Mouse (Mus musculus) E14TG2a.4 (cell line): ENCODE results near the gene Cyb5r3.

Experiments
- H3K27me3 ChIP-seq: 2 replicates; pipeline ENCODE4 v1.6.1; 2014; ENCODE audit warnings: low read length, control low read depth; ENCODE audit not compliant: insufficient read depth
- H3K36me3 ChIP-seq: 2 replicates; pipeline ENCODE4 v1.6.1; 2014; ENCODE audit warnings: low read length, control low read depth; ENCODE audit not compliant: insufficient read depth
- H3K4me1 ChIP-seq: replicated peaks from 2 replicates; pipeline ENCODE4 v1.6.1; 2014; ENCODE audit warnings: low read depth, low read length, control low read depth
- H3K4me3 ChIP-seq: replicated peaks from 2 replicates; pipeline ENCODE4 v1.5.1; 2014; ENCODE audit warnings: mild to moderate bottlenecking, low read length
- H3K9me3 ChIP-seq: 2 replicates; pipeline ENCODE4 v1.6.1; 2014; ENCODE audit warnings: low read length, control low read depth
- CTCF ChIP-seq: conservative IDR thresholded peaks from 2 replicates; pipeline ENCODE4 v1.5.1; 2014; ENCODE audit warnings: low read length
- NANOG ChIP-seq: IDR thresholded peaks from 2 replicates; pipeline ENCODE4 v1.6.1; 2014; ENCODE audit warnings: borderline replicate concordance, low read length, mixed read lengths
- POU5F1 ChIP-seq: IDR thresholded peaks from 2 replicates; pipeline ENCODE4 v1.6.1; 2014; ENCODE audit warnings: low read length, borderline replicate concordance

The Cyb5r3 gene

GRCm38 (mm10) chr15:83204731-83205451 is 32.5 kb upstream of the Cyb5r3 start:
- TF ChIP-seq POU5F1 (no peak), CTCF (peak; percentile 58), NANOG (no peak)
- no peaks in the 10 kb centered on the region for H3K9me3 ChIP-seq
- H3K36me3 ChIP-seq = no peaks in the 10 kb centered on the region
- H3K4me1 ChIP-seq = peaks cover 40% of the 10 kb centered on the region
- H3K4me3 ChIP-seq = 0 out of 2 replicates have a peak overlapping the region, but pooled peaks have one; percentile 27
- H3K27me3 ChIP-seq = peaks cover 14% of the 10 kb centered on the region

GRCm38 (mm10) chr15:83202412-83202811 is 30.0 kb upstream of the Cyb5r3 start:
- TF ChIP-seq POU5F1 = no peak
- TF ChIP-seq CTCF = no peak
- TF ChIP-seq NANOG = no peak
- H3K27me3 ChIP-seq = 0 out of 2 replicates have a peak, but pooled peaks cover under 1% of the 10 kb centered on the region
- peaks cover 33% of the 10 kb centered on the region for H3K4me1 ChIP-seq
- no peaks in the 10 kb centered on the region for H3K36me3 ChIP-seq
- no peak overlapping the region for H3K4me3 ChIP-seq
- H3K9me3 ChIP-seq = no peaks in the 10 kb centered on the region

GRCm38 (mm10) chr15:83193413-83193812 is 21.0 kb upstream of the Cyb5r3 start:
- no peaks in the 10 kb centered on the region for H3K4me1 ChIP-seq
- no peaks in the 10 kb centered on the region for H3K36me3 ChIP-seq
- H3K9me3 ChIP-seq = peaks cover 18% of the 10 kb centered on the region
- H3K4me3 ChIP-seq = no peak overlapping the region
- TF ChIP-seq NANOG = no peak
- TF ChIP-seq POU5F1 = no peak
- H3K27me3 ChIP-seq = no peaks in the 10 kb centered on the region

GRCm38 (mm10) chr15:83182351-83182750 is 10.0 kb upstream of the Cyb5r3 start:
- Histone ChIP-seq H3K4me1 (peaks cover 78% of the 10 kb centered on the region), H3K4me3 (peak overlapping the region; percentile 68), H3K9me3 (no peaks in the 10 kb centered on the region), H3K27me3 (no peaks in the 10 kb centered on the region), H3K36me3 (no peaks in the 10 kb centered on the region)
- TF ChIP-seq POU5F1 = no peak
- TF ChIP-seq CTCF = no peak
- no peak for TF ChIP-seq NANOG

- Histone ChIP-seq H3K9me3 (no peaks in the 10 kb centered on the region), H3K27me3 (no peaks in the 10 kb centered on the region)
- TF ChIP-seq POU5F1 = no peak
- no peak for TF ChIP-seq NANOG
- no peak for TF ChIP-seq CTCF
These were observed 9.5 kb upstream of the Cyb5r3 start for GRCm38 (mm10) chr15:83181800-83182330.

GRCm38 (mm10) chr15:83180004-83180403 is 7.6 kb upstream of the Cyb5r3 start:
- Histone ChIP-seq H3K4me1 (peaks cover 83% of the 10 kb centered on the region), H3K36me3 (0 out of 2 replicates have a peak, but pooled peaks cover 2% of the 10 kb centered on the region), H3K27me3 (no peaks in the 10 kb centered on the region), H3K9me3 (no peaks in the 10 kb centered on the region), H3K4me3 (peak overlapping the region; percentile 14; the same call in 1 of the 2 replicates)
- TF ChIP-seq NANOG (peak; percentile 21; the same call in 1 of the 2 replicates), POU5F1 (no peak)

More at GRCm38 (mm10) chr15:83181800-83182330, 9.5 kb upstream of the Cyb5r3 start:
- Histone ChIP-seq H3K4me1 (peaks cover 83% of the 10 kb centered on the region), H3K4me3 (peak overlapping the region; percentile 68), H3K36me3 (no peaks in the 10 kb centered on the region)

- TF ChIP-seq POU5F1 = no peak
- no peak for TF ChIP-seq CTCF
- no peak for TF ChIP-seq NANOG
- H3K4me3 ChIP-seq = peak overlapping the region; percentile 11; the same call in 1 of the 2 replicates
- 0 out of 2 replicates have a peak, but pooled peaks cover 12% of the 10 kb centered on the region for H3K36me3 ChIP-seq
- no peaks in the 10 kb centered on the region for H3K27me3 ChIP-seq
- peaks cover 75% of the 10 kb centered on the region for H3K4me1 ChIP-seq
- no peaks in the 10 kb centered on the region for H3K9me3 ChIP-seq
These were observed 4.3 kb upstream of the Cyb5r3 start for GRCm38 (mm10) chr15:83176653-83177052.

- H3K4me3 ChIP-seq = no peak overlapping the region
- H3K36me3 ChIP-seq = peaks cover 30% of the 10 kb centered on the region
- no peaks in the 10 kb centered on the region for H3K27me3 ChIP-seq
- TF ChIP-seq NANOG = no peak
- no peak for TF ChIP-seq CTCF
- TF ChIP-seq POU5F1 = no peak
- H3K9me3 ChIP-seq = no peaks in the 10 kb centered on the region
- H3K4me1 ChIP-seq = peaks cover 74% of the 10 kb centered on the region
These were observed 1.8 kb upstream of the Cyb5r3 start for GRCm38 (mm10) chr15:83173914-83174884.
